Mouse (Mus musculus) myocyte (in vitro differentiated cells): ENCODE measurements around the gene Prr15l.

ENCODE experiments used
- CEBPB ChIP-seq: IDR thresholded peaks from 2 replicates; pipeline ENCODE4 v1.6.1; 2011; ENCODE audit warnings: mild to moderate bottlenecking, moderate library complexity; ENCODE audit not compliant: poor library complexity, insufficient read depth, severe bottlenecking
- E2F4 ChIP-seq: IDR thresholded peaks from one replicate; pipeline ENCODE4 v1.6.1; 2011; ENCODE audit warnings: mild to moderate bottlenecking, control low read depth, moderate library complexity; ENCODE audit not compliant: insufficient read depth
- MAX ChIP-seq: IDR thresholded peaks from one replicate; pipeline ENCODE4 v1.6.1; 2011; ENCODE audit warnings: low read depth, mild to moderate bottlenecking, control low read depth
- MYOD1 ChIP-seq, 3 experiments: IDR thresholded peaks; one replicate each; pipeline ENCODE4 v1.6.1; 2011; ENCODE audit warnings: control low read depth in 2 of 3, low read depth in 2 of 3, mild to moderate bottlenecking in 2 of 3, moderate library complexity in 1 of 3; ENCODE audit not compliant: insufficient read length in 2 of 3, control insufficient read depth in 1 of 3
- MYOG ChIP-seq, 3 experiments: IDR thresholded peaks; one replicate each; pipeline ENCODE4 v1.6.1; 2011; ENCODE audit warnings: control low read depth in 2 of 3, low read depth in 2 of 3, mild to moderate bottlenecking in 2 of 3; ENCODE audit not compliant: insufficient read length in 2 of 3, control insufficient read depth in 1 of 3, insufficient read depth in 1 of 3
- POLR2A ChIP-seq: IDR thresholded peaks from one replicate; pipeline ENCODE4 v1.6.1; 2011; ENCODE audit warnings: low read depth, mild to moderate bottlenecking, control low read depth, moderate library complexity; ENCODE audit not compliant: insufficient read length
- REST ChIP-seq: IDR thresholded peaks from one replicate; pipeline ENCODE4 v1.6.1; 2011; ENCODE audit warnings: mild to moderate bottlenecking, control low read depth, moderate library complexity; ENCODE audit not compliant: insufficient read depth, insufficient read length
- SRF ChIP-seq: IDR thresholded peaks from one replicate; pipeline ENCODE4 v1.6.1; 2011; ENCODE audit warnings: low read depth; ENCODE audit not compliant: control insufficient read depth, insufficient read length
- TCF12 ChIP-seq: IDR thresholded peaks from one replicate; pipeline ENCODE4 v1.6.1; 2011; ENCODE audit warnings: mild to moderate bottlenecking, control low read depth; ENCODE audit not compliant: poor library complexity, insufficient read depth, severe bottlenecking
- USF1 ChIP-seq: IDR thresholded peaks from one replicate; pipeline ENCODE4 v1.6.1; 2011; ENCODE audit warnings: low read depth, mild to moderate bottlenecking, control low read depth, moderate library complexity

DNA sequence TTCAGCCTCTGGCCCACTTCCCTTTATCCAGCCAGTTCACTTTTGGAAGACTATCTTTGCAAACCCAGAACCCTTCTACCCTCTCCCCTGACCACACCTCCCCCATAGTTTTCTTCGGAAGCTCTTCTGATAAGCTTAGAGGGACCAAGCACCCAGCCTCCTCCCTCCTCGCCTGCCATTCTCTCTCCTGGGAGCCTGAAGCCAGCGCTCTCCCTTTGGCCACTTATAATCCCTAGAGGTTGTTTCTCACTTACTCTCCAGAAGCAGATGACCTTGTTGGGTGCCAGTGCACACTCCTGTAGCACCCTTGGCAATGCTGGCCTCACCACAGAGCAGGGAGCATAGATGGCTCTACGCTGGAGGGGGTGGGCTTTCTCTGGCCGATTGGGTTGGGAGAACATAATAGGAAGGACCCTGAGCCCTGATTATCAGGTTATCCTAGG is 41.4 kb downstream of the Prr15l start:
- TF ChIP-seq MAX (no peak), POLR2A (no peak), TCF12 (no peak), CEBPB (no peak), E2F4 (no peak), SRF (no peak), MYOD1 (IDR thresholded peaks at IDR 0.05; ENCODE audit: control insufficient read depth in 1 of 3, insufficient read length in 2 of 3, low read depth in 2 of 3) (no peak), MYOG (IDR thresholded peaks at IDR 0.05; ENCODE audit: control insufficient read depth in 1 of 3, insufficient read depth in 1 of 3, insufficient read length in 2 of 3, low read depth in 2 of 3) (no peak), REST (no peak), USF1 (no peak)
